11 mouse cellular contexts compared by ENCODE assay signal in genomic region chr1:193539261-193539660, GRCm38 (mm10).
DNase-seq lines count a peak whose midpoint lies in the region; ATAC-seq and TF ChIP-seq lines count a peak whose summit lies in the region.
"Had no signal": no experiment of that assay in that cellular context is flagged by ENCODE, and none has a peak within 500 bp of the region (broad histone marks: within the 10 kb centered on the region; RNA-seq: fewer than 3 reads in every experiment).

No protein-coding gene starts in this region.

- H3K9me3 ChIP-seq in intestine, embryonic 14.5 days (ENCODE audit: control insufficient read depth, low read length): no peaks in the 10 kb centered on the region
- no peaks in the 10 kb centered on the region for H3K9me3 ChIP-seq in intestine, postnatal 0 days (ENCODE audit: control insufficient read depth)
- no peaks in the 10 kb centered on the region for H3K9me3 ChIP-seq in midbrain, postnatal 0 days (ENCODE audit: low read length)
- H3K9me3 ChIP-seq in midbrain, embryonic 16.5 days (replicated peaks; ENCODE audit: control insufficient read depth, low read length, poor library complexity, severe bottlenecking): no peaks in the 10 kb centered on the region

- H3K9ac ChIP-seq in intestine, embryonic 14.5 days (ENCODE audit: low read length): no peak overlapping the region
- H3K9ac ChIP-seq in intestine, postnatal 0 days (ENCODE audit: low read depth, low read length): no peak overlapping the region
- no peak overlapping the region for H3K9ac ChIP-seq in midbrain, postnatal 0 days (replicated peaks; ENCODE audit: low read length, poor library complexity, severe bottlenecking)
- no peak overlapping the region for H3K9ac ChIP-seq in midbrain, embryonic 16.5 days (ENCODE audit: low read depth, low read length)

- no peaks in the 10 kb centered on the region for H3K27me3 ChIP-seq in intestine, embryonic 14.5 days (replicated peaks; ENCODE audit: control insufficient read depth, insufficient read depth, low read length)
- no peaks in the 10 kb centered on the region for H3K27me3 ChIP-seq in intestine, postnatal 0 days (replicated peaks; ENCODE audit: control insufficient read depth, insufficient read depth, low read length)
- H3K27me3 ChIP-seq in midbrain, postnatal 0 days (ENCODE audit: insufficient read depth, low read length): 0 out of 2 replicates have a peak, but pooled peaks cover 3% of the 10 kb centered on the region
- H3K27me3 ChIP-seq in midbrain, embryonic 16.5 days (ENCODE audit: control insufficient read depth, insufficient read depth, low read depth, low read length): no peaks in the 10 kb centered on the region; the same call in 1 of the 2 replicates
- H3K27me3 ChIP-seq in cerebellum, adult 2 months (ENCODE audit: control insufficient read depth, insufficient read depth, low read length): no peaks in the 10 kb centered on the region

- H3K4me2 ChIP-seq in intestine, embryonic 14.5 days (ENCODE audit: low read length): no peak overlapping the region
- H3K4me2 ChIP-seq in intestine, postnatal 0 days (replicated peaks; ENCODE audit: low read depth): no peak overlapping the region
- no peak overlapping the region for H3K4me2 ChIP-seq in midbrain, postnatal 0 days (ENCODE audit: low read depth, low read length, poor library complexity, severe bottlenecking)
- H3K4me2 ChIP-seq in midbrain, embryonic 16.5 days (ENCODE audit: low read length): no peak overlapping the region

- no peaks in the 10 kb centered on the region for H3K36me3 ChIP-seq in intestine, embryonic 14.5 days (ENCODE audit: control insufficient read depth, insufficient read depth, low read length)
- no peaks in the 10 kb centered on the region for H3K36me3 ChIP-seq in intestine, postnatal 0 days (ENCODE audit: control insufficient read depth, insufficient read depth)
- no peaks in the 10 kb centered on the region for H3K36me3 ChIP-seq in midbrain, postnatal 0 days (ENCODE audit: insufficient read depth, low read length)
- no peaks in the 10 kb centered on the region for H3K36me3 ChIP-seq in midbrain, embryonic 16.5 days (ENCODE audit: control insufficient read depth, insufficient read depth, low read length)

- H3K4me3 ChIP-seq in intestine, embryonic 14.5 days (ENCODE audit: low read depth, low read length): no peak overlapping the region
- no peak overlapping the region for H3K4me3 ChIP-seq in intestine, postnatal 0 days (ENCODE audit: low read depth, low read length)
- H3K4me3 ChIP-seq in midbrain, postnatal 0 days (ENCODE audit: low read depth, low read length): no peak overlapping the region
- no peak overlapping the region for H3K4me3 ChIP-seq in midbrain, embryonic 16.5 days (ENCODE audit: low read depth, low read length)
- no peak overlapping the region for H3K4me3 ChIP-seq in cerebellum, adult 2 months (replicated peaks; ENCODE audit: insufficient read depth, low read depth, low read length)

- WGBS in intestine, embryonic 14.5 days: 55% methylated on average over 6 of the region's 6 CpGs
- WGBS in intestine, postnatal 0 days: 62% methylated on average over 6 of the region's 6 CpGs
- WGBS in midbrain, postnatal 0 days: 88% methylated on average over 6 of the region's 6 CpGs
- 88% methylated on average over 6 of the region's 6 CpGs for whole genome bisulfite sequencing in midbrain, embryonic 16.5 days
- WGBS in cerebellum, adult 2 months: 91% methylated on average over 6 of the region's 6 CpGs

- H3K27ac ChIP-seq in intestine, embryonic 14.5 days (ENCODE audit: low read depth): 0 out of 2 replicates have a peak overlapping the region, but pooled peaks have one; percentile 36
- no peak overlapping the region for H3K27ac ChIP-seq in intestine, postnatal 0 days (ENCODE audit: low read depth, low read length)
- H3K27ac ChIP-seq in midbrain, postnatal 0 days (ENCODE audit: low read depth, low read length): no peak overlapping the region
- H3K27ac ChIP-seq in midbrain, embryonic 16.5 days (ENCODE audit: low read length): no peak overlapping the region
- H3K27ac ChIP-seq in cerebellum, adult 2 months (ENCODE audit: insufficient read depth, low read length): no peak overlapping the region
- H3K27ac ChIP-seq: macrophage had no signal

- no peak for ATAC-seq in intestine, embryonic 14.5 days (replicated peaks; ENCODE audit: low FRiP score, low TSS enrichment, low read depth)
- no peak for ATAC-seq in intestine, postnatal 0 days
- ATAC-seq in midbrain, postnatal 0 days (ENCODE audit: low FRiP score): no peak
- ATAC-seq in midbrain, embryonic 16.5 days: no peak

- no peak for DNase-seq in intestine, embryonic 14.5 days (ENCODE audit: low spot score)
- DNase-seq in midbrain, postnatal 0 days (ENCODE audit: low spot score): peak; percentile 14
- peak; percentile 60 for DNase-seq in kidney, postnatal 14 days
- no peak for DNase-seq in cerebellum, adult 2 months
- no peak for DNase-seq in adrenal gland, postnatal 10 days
- no peak for DNase-seq in spleen, postnatal 4 days (ENCODE audit: low spot score in 2 of 2)
- DNase-seq: left cerebral cortex, postnatal 4 days; retina, postnatal 1 day had no signal

- peaks cover 8% of the 10 kb centered on the region for H3K4me1 ChIP-seq in intestine, embryonic 14.5 days (replicated peaks; ENCODE audit: control insufficient read depth, insufficient read depth, low read length)
- no peaks in the 10 kb centered on the region for H3K4me1 ChIP-seq in intestine, postnatal 0 days (replicated peaks; ENCODE audit: control insufficient read depth, insufficient read depth, low read length)
- no peaks in the 10 kb centered on the region; the same call in 1 of the 2 replicates for H3K4me1 ChIP-seq in midbrain, postnatal 0 days (ENCODE audit: insufficient read depth, low read length)
- peaks cover 11% of the 10 kb centered on the region for H3K4me1 ChIP-seq in midbrain, embryonic 16.5 days (ENCODE audit: control insufficient read depth, insufficient read depth, low read length)
- no peaks in the 10 kb centered on the region for H3K4me1 ChIP-seq in cerebellum, adult 2 months (ENCODE audit: control insufficient read depth, insufficient read depth, low read length)

- no peak for TF ChIP-seq POLR2A in cerebellum, adult 2 months (IDR thresholded peaks at IDR 0.05; ENCODE audit: borderline replicate concordance, insufficient read depth, low read length)

- TF ChIP-seq CTCF in intestine, postnatal 0 days (IDR thresholded peaks at IDR 0.05; ENCODE audit: low read depth): no peak
- TF ChIP-seq CTCF in midbrain, postnatal 0 days (IDR thresholded peaks at IDR 0.05): no peak
- TF ChIP-seq CTCF in cerebellum, adult 2 months (IDR thresholded peaks at IDR 0.05; ENCODE audit: borderline replicate concordance, insufficient read depth, low read depth, low read length): no peak

Comparison
In these comparisons a context has a peak if more than half of its experiments do, and no peak if none do; other contexts are left out.
1. DNase-seq: peak in midbrain, postnatal 0 days (single experiment) and kidney, postnatal 14 days (single experiment); none in intestine, embryonic 14.5 days (single experiment), cerebellum, adult 2 months (0 of 2), adrenal gland, postnatal 10 days (single experiment) and spleen, postnatal 4 days (0 of 2).